Mouse (Mus musculus): ENCODE measurements around the gene Zfp365.

Gene Zfp365

GRCm38 (mm10) chr10:67912337-67912776, at the start of gene Zfp365:
Zfp365 (minus strand) TSS chr10:67912662.
- peak; percentile 61 for DNase-seq (ENCODE audit: low read depth, low spot score)

GRCm38 (mm10) chr10:67959982-67960381, 47.5 kb upstream of the Zfp365 start:
- no peak for DNase-seq (ENCODE audit: low read depth, low spot score)

- no peak for DNase-seq (ENCODE audit: low read depth, low spot score)
These were observed 43.5 kb upstream of the Zfp365 start for GRCm38 (mm10) chr10:67955982-67956381.

GRCm38 (mm10) chr10:67951690-67952089, 39.2 kb upstream of the Zfp365 start:
- no peak for DNase-seq (ENCODE audit: low read depth, low spot score)

GRCm38 (mm10) chr10:67950059-67950748, 37.7 kb upstream of the Zfp365 start:
- DNase-seq (ENCODE audit: low read depth, low spot score) = no peak

- no peak for DNase-seq (ENCODE audit: low read depth, low spot score)
These were observed 31.1 kb upstream of the Zfp365 start for GRCm38 (mm10) chr10:67943513-67943912.

GRCm38 (mm10) chr10:67939546-67939945, 27.1 kb upstream of the Zfp365 start:
- no peak for DNase-seq (ENCODE audit: low read depth, low spot score)

- DNase-seq (ENCODE audit: low read depth, low spot score) = no peak
These were observed 25.3 kb upstream of the Zfp365 start for GRCm38 (mm10) chr10:67937775-67938174.

- DNase-seq (ENCODE audit: low read depth, low spot score) = no peak
These were observed 24.5 kb upstream of the Zfp365 start for GRCm38 (mm10) chr10:67936944-67937343.

GRCm38 (mm10) chr10:67932780-67933179, 20.3 kb upstream of the Zfp365 start:
- no peak for DNase-seq (ENCODE audit: low read depth, low spot score)

- no peak for DNase-seq (ENCODE audit: low read depth, low spot score)
These were observed 18.9 kb upstream of the Zfp365 start for GRCm38 (mm10) chr10:67931328-67931727.

- no peak for DNase-seq (ENCODE audit: low read depth, low spot score)
These were observed 16.1 kb upstream of the Zfp365 start for GRCm38 (mm10) chr10:67928584-67928983.

GRCm38 (mm10) chr10:67927718-67928455, 15.4 kb upstream of the Zfp365 start:
- no peak for DNase-seq (ENCODE audit: low read depth, low spot score)

- DNase-seq (ENCODE audit: low read depth, low spot score) = no peak
These were observed 11.6 kb upstream of the Zfp365 start for GRCm38 (mm10) chr10:67924030-67924429.

GRCm38 (mm10) chr10:67921777-67922176, 9.3 kb upstream of the Zfp365 start:
- no peak for DNase-seq (ENCODE audit: low read depth, low spot score)

GRCm38 (mm10) chr10:67919706-67920105, 7.2 kb upstream of the Zfp365 start:
- DNase-seq (ENCODE audit: low read depth, low spot score) = no peak

GRCm38 (mm10) chr10:67918194-67918899, 5.9 kb upstream of the Zfp365 start:
- DNase-seq (ENCODE audit: low read depth, low spot score) = no peak

GRCm38 (mm10) chr10:67917356-67917755, 4.9 kb upstream of the Zfp365 start:
- no peak for DNase-seq (ENCODE audit: low read depth, low spot score)

- DNase-seq (ENCODE audit: low read depth, low spot score) = no peak
These were observed 770 bp downstream of the Zfp365 start for GRCm38 (mm10) chr10:67911447-67912336.

GRCm38 (mm10) chr10:67907931-67908330, 4.5 kb downstream of the Zfp365 start:
- no peak for DNase-seq (ENCODE audit: low read depth, low spot score)

GRCm38 (mm10) chr10:67906926-67907325, 5.5 kb downstream of the Zfp365 start:
- no peak for DNase-seq (ENCODE audit: low read depth, low spot score)

All from embryo, embryonic 11.5 days (tissue).